Mouse (Mus musculus) thymus, adult 2 months (tissue): ENCODE data around the gene Egfem1.

Experiments used
- CTCF ChIP-seq: fragments of 200-500 bp; IDR thresholded peaks from 2 replicates; pipeline ENCODE4 v1.5.1; 2012; ENCODE audit warnings: mild to moderate bottlenecking, control low read depth, low read length, moderate library complexity, borderline replicate concordance; ENCODE audit not compliant: control insufficient read depth, poor library complexity, insufficient read depth; ENCODE audit errors: extremely low read depth
- POLR2A ChIP-seq: fragments of 200-500 bp; IDR thresholded peaks from 2 replicates; pipeline ENCODE4 v1.6.1; 2012; ENCODE audit warnings: mild to moderate bottlenecking, low read length, control low read depth, moderate library complexity; ENCODE audit not compliant: control insufficient read depth, poor library complexity, insufficient read depth; ENCODE audit errors: extremely low read depth

- TF ChIP-seq POLR2A (no peak), CTCF (no peak)
These were observed 40.7 kb downstream of the Egfem1 start for GRCm38 (mm10) chr3:29122556-29122955.
